Mouse (Mus musculus) ES-Bruce4 (cell line): ENCODE data around the gene Taf3.

Experiments
- CTCF ChIP-seq: IDR thresholded peaks from one replicate; pipeline ENCODE4 v1.8.1; 2011; ENCODE audit warnings: low read depth, low read length
- EP300 ChIP-seq: IDR thresholded peaks from 2 replicates; pipeline ENCODE4 v1.6.1; 2011; ENCODE audit warnings: low read depth, low read length; ENCODE audit not compliant: insufficient read depth

DNA sequence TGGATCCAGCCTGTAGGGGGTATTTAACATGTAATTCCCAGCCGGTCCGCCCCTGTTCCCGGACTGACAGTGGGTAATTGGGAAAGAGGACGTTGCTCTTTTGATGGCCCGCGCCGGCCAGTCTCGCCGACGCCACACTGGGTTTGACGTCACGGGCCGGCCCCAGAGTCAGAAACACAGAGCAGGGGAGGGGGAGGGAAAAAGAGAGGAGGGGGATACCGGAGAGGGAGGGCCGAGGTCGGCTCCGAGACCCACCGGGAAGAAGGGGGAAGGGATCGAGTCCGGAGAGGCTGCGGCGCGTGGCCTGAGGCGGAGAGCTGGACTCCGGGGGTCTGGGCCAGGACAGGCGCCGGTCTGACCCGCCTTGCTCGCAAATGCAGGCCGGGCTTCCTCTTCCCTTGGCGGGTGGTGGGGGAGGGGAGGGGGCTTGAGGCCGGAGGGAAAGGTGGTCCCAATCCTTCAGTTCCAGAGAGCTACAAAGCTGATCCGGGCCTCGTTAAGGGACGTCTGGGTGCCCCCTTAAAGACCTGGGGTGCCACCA, 167.3 kb downstream of the Taf3 start, which contains the start of gene 4930412O13Rik:
- TF ChIP-seq CTCF, result no peak
- TF ChIP-seq EP300, result 0 out of 2 replicates have a peak, but pooled peaks have one; percentile 14
